Mouse (Mus musculus) forebrain, embryonic 14.5 days (tissue): ENCODE results near the gene Lrrc28. TPM values are rescaled to one million over a fixed set of nuclear protein-coding genes. Genes with fewer than 3 reads are reported as not detected.
A peak's percentile ranks its signal among the peaks of the same experiment; 100 is the strongest.

Experiments used
- ATAC-seq: fragments of 200-750 bp; cut with Nextera tagmentation; 2 replicates; pipeline ENCODE4 v1.8.0; 2017; ENCODE audit warnings: mild to moderate bottlenecking, moderate library complexity
- DNase-seq: peaks from one replicate; pipeline ENCODE4 v3.0.0-alpha.2; 2015; ENCODE audit warnings: low spot score
- H3K27ac ChIP-seq: fragments of 300-500 bp; sonication (generic); 2 replicates; pipeline ENCODE4 v1.5.1; 2014; ENCODE audit warnings: low read depth, mild to moderate bottlenecking, control low read depth, low read length, moderate library complexity
- H3K27me3 ChIP-seq: fragments of 300-500 bp; sonication (generic); replicated peaks from 2 replicates; pipeline ENCODE4 v1.6.1; 2014; ENCODE audit warnings: low read length, control low read depth, mixed read lengths; ENCODE audit not compliant: control insufficient read depth, insufficient read depth
- H3K36me3 ChIP-seq: fragments of 300-500 bp; sonication (generic); 2 replicates; pipeline ENCODE4 v1.6.1; 2014; ENCODE audit warnings: low read length, control low read depth; ENCODE audit not compliant: control insufficient read depth, insufficient read depth
- H3K4me1 ChIP-seq: fragments of 300-500 bp; sonication (generic); 2 replicates; pipeline ENCODE4 v1.6.1; 2014; ENCODE audit warnings: antibody characterized with exemption, low read length, control low read depth; ENCODE audit not compliant: control insufficient read depth, insufficient read depth
- H3K4me2 ChIP-seq: fragments of 300-500 bp; sonication (generic); 2 replicates; pipeline ENCODE4 v1.6.1; 2014; ENCODE audit warnings: mild to moderate bottlenecking, control low read depth, low read length
- H3K4me3 ChIP-seq: fragments of 300-500 bp; sonication (generic); 2 replicates; pipeline ENCODE4 v1.5.1; 2014; ENCODE audit warnings: low read depth, low read length, control low read depth
- H3K9ac ChIP-seq: fragments of 300-500 bp; sonication (generic); 2 replicates; pipeline ENCODE4 v1.6.1; 2014; ENCODE audit warnings: mild to moderate bottlenecking, low read length, control low read depth, moderate library complexity
- H3K9me3 ChIP-seq: fragments of 300-500 bp; sonication (generic); replicated peaks from 2 replicates; pipeline ENCODE4 v1.6.1; 2016; ENCODE audit warnings: low read length, control low read depth, mixed read lengths; ENCODE audit not compliant: control insufficient read depth
- WGBS: fragments of 180-500 bp; shearing (Covaris S2); extraction: QIAGEN DNeasy Blood & Tissue Kit; methylation state at CpG from one replicate; pipeline ENCODE4 v1.1.7; 2014; 5-methylcytosine and 5-hydroxymethylcytosine counted together
- polyA plus RNA-seq: library from polyadenylated mRNA; unstranded; fragments of >200 nt; fragmentation: Nextera tagmentation; extraction: Ambion mirVana; gene quantifications from 2 replicates; pipeline ENCODE4 v1.2.1, GENCODE M21; 2014

Gene Lrrc28
- polyA plus RNA-seq, 1 experiment from 2014 or later = 40.5 TPM

DNA sequence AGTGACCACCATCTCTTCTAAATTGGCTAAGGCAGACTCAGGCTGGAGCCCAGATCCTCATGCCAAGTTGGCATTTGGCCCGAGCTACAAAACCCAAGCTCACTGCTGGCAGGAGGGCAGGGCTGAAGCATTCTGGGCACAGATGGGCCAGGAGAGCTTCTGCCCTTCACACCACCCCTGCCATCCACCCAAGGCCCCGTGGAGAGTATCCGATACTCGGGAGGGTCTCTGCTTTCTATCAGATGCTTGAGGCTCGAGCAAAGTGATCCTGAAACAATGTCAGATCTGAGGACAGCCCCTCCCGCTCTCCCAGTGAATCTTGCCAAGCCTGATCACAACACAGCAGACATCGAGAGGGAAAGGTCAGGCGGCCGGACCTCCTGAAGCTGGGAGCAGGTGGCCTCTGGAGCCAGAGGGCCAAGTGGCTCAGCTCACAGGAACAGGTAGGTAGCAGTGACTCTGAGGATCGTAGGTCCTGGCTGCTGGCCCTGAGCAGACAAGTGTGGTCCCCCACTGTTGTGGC lies 157.1 kb downstream of the Lrrc28 start:
- DNase-seq (peak; percentile 44), ATAC-seq (no peak)
- Histone ChIP-seq H3K4me1 (no peaks in the 10 kb centered on the region; the same call in 1 of the 2 replicates), H3K4me2 (no peak overlapping the region), H3K9ac (no peak overlapping the region), H3K9me3 (no peaks in the 10 kb centered on the region), H3K27me3 (no peaks in the 10 kb centered on the region), H3K27ac (no peak overlapping the region), H3K36me3 (no peaks in the 10 kb centered on the region), H3K4me3 (no peak overlapping the region)
- 73% methylated on average over 10 of the region's 10 CpGs for WGBS

DNA sequence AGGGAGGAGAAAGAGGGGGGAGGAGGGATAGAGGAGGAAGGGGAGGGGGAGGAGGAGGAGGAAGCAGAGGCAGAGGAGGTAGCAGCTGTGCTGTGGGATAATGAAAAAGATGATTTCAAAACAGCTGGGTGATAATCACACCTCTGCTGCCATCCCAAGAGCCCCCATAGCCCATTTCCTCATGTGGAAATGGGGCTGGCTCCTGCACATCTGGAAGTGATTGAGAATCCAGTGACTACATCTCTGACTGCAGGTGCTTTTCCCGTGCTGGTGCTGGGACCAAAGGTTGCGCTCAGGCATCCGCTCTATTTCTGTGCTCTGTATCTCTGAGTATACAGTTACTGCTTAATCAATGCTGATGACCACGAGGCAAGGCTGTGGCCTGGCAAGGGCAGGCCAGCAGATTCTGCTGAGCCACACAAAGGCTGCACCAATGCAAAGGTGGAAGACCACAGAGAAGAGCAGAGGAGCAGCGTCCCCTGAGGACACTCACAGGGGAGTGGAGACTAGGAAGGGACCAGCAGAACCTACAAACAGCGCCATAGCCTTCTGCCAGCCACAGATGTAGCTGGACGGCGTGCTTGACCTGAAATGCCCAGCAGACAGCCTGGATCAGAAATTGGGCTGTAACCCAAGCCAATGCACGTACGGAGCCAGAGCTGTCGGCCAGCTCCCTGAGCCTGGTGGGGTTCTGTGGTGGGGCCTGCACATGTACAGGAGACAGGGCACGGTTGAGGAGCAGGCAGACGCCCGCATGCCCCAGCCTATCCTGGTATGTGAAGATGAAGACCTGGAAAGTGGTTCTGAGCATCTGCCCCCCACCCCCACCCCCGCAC lies 157.9 kb downstream of the Lrrc28 start:
- DNase-seq (no peak), ATAC-seq (peak; percentile 34; the same call in 1 of the 2 replicates)
- Histone ChIP-seq H3K36me3 (no peaks in the 10 kb centered on the region), H3K27me3 (no peaks in the 10 kb centered on the region), H3K27ac (no peak overlapping the region), H3K9me3 (no peaks in the 10 kb centered on the region), H3K4me3 (no peak overlapping the region), H3K9ac (no peak overlapping the region), H3K4me2 (no peak overlapping the region), H3K4me1 (no peaks in the 10 kb centered on the region; the same call in 1 of the 2 replicates)
- 86% methylated on average over 15 of the region's 15 CpGs for WGBS

DNA sequence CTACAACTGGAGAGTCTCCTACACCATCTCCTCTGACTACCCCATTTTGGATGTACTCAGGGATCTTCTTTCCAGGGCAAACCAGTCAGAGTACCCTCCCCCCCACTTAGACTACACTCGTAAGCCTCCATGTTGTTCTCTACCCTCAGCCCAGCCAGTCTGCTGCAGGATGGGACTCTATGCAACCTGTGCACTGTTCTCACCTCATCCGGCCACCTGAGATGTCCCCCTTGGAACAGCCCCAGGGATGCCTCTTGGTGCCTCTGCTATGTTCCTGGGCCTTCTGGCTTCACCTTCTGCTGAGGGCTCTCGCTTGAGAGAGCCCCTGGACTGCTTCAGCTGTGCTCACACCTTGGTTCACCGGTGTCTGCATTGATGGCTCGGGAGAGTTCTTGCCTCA lies 158.7 kb downstream of the Lrrc28 start:
- WGBS = 82% methylated on average over 5 of the region's 5 CpGs
- ATAC-seq = no peak

DNA sequence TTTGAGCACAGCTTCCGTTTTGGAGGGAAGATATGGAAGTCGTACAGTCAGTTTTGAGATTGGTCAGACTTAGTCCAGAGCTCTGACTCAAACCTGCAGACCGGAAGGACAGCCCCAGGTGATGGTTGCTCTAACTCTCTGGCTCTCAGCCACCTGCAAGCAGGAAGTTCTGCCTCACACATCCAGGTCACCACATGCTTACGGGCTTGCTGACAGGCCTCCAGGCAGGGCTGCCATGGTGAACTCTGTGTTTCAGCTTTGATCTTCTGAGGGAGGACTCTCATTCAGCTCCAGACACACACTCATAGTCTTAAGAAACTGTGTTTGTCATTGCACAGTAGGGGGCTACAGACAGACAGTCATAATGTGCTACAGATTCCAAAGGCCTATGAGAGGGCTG lies 161.4 kb downstream of the Lrrc28 start:
- Histone ChIP-seq H3K36me3 (no peaks in the 10 kb centered on the region), H3K4me1 (peaks cover 4% of the 10 kb centered on the region; the same call in 1 of the 2 replicates), H3K9me3 (no peaks in the 10 kb centered on the region), H3K27me3 (no peaks in the 10 kb centered on the region), H3K4me2 (no peak overlapping the region), H3K4me3 (no peak overlapping the region), H3K27ac (no peak overlapping the region), H3K9ac (no peak overlapping the region)
- no peak for ATAC-seq
- no peak for DNase-seq
- WGBS = 87% methylated on average over 4 of the region's 4 CpGs

More for the DNA sequence above, 158.7 kb downstream of the Lrrc28 start:
- Histone ChIP-seq H3K4me3 (no peak overlapping the region), H3K4me2 (no peak overlapping the region), H3K36me3 (no peaks in the 10 kb centered on the region), H3K9ac (no peak overlapping the region), H3K4me1 (no peaks in the 10 kb centered on the region; the same call in 1 of the 2 replicates), H3K9me3 (no peaks in the 10 kb centered on the region), H3K27ac (no peak overlapping the region), H3K27me3 (no peaks in the 10 kb centered on the region)
- DNase-seq = no peak

DNA sequence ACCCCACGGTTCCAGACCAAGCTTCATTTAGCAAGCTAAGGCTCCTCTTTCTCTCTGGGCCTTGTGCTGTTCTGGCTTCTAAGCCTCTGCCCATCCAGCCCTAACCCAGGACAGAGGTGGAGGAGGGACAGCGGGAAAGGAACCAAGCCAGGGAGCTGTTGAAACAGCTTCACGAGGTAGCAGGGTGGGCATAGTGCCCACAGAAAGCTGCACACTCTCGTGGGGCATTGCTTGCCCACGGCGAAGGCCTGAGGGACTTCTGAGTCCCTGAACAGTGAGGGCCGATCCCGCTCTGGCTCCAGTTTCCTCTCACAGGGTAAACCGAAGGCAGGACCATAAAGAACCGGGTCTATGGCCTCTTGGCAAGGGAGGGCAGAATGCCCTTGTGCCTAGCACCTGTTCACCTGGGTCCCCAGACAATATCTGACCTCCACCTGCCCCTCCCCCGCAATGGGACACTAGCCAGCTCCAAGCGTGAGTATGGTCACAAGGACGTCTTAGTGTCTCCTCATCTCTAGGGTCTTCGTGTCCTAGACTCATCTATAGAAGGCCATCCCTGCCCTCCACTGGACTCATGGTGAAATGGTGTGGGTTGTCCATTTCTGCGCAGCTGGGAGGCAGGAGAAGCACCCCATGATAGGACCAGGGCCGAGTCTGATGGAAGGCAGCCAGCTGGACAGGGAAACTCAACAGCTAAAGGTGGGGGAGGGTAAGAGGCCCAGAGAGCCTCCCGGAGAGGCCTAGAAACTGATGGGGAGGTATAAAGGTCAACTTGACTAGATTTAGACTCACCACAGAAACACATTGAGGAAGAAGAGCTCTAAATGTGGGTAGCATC lies 165.3 kb downstream of the Lrrc28 start:
- no peak for DNase-seq
- Histone ChIP-seq H3K27me3 (no peaks in the 10 kb centered on the region), H3K9ac (no peak overlapping the region), H3K4me2 (no peak overlapping the region), H3K27ac (no peak overlapping the region), H3K4me1 (peaks cover 8% of the 10 kb centered on the region), H3K4me3 (no peak overlapping the region), H3K36me3 (no peaks in the 10 kb centered on the region), H3K9me3 (no peaks in the 10 kb centered on the region)
- no peak for ATAC-seq
- WGBS = 85% methylated on average over 17 of the region's 17 CpGs

DNA sequence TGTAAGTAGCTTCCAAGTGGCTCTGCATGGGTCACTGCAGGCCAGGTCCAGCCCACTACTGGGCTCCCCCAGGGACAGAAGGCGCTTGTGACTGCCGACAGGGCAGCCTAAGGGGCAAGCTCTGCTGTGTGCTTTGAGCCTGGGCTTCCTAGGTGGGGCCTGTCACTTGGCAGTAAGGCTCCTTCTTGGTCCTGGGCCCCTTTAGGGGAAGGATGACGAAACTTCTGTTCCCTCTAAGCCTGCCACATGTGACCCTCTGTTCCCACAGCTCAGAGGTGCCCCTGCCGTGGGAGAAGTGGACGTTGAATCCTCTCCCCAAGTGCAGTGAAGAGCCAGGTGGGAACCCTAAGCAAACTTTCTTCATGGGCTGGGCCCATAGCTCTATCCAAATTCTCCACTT lies 165.9 kb downstream of the Lrrc28 start:
- Histone ChIP-seq H3K4me1 (peaks cover 8% of the 10 kb centered on the region), H3K36me3 (no peaks in the 10 kb centered on the region), H3K9ac (no peak overlapping the region), H3K27me3 (no peaks in the 10 kb centered on the region), H3K4me2 (no peak overlapping the region), H3K9me3 (no peaks in the 10 kb centered on the region), H3K27ac (no peak overlapping the region), H3K4me3 (no peak overlapping the region)
- ATAC-seq = 0 out of 2 replicates have a peak, but pooled peaks have one; percentile 16
- 68% methylated on average over 5 of the region's 5 CpGs for WGBS
- DNase-seq = no peak

DNA sequence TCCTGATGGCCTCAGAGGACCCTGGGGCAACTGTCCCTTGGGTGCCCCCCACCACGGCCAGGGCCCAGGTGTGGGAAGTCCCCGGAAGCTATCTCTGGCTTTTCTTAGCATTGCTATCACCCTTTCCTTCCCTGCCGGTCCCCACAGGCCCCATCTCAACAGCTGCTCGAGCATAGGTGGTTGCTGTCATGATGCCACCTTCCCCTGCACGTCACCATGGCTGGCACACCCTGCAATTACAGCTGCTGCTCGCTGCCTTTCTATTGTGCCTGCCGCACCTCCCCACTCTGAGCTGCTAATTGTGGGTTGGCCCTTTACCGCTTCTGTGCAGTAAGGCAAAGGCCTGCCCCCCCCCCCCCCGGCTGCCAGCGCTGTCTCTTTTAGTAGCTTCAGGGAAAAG lies 167.1 kb downstream of the Lrrc28 start:
- H3K27me3 ChIP-seq = no peaks in the 10 kb centered on the region
- peaks cover 9% of the 10 kb centered on the region for H3K4me1 ChIP-seq
- no peaks in the 10 kb centered on the region for H3K36me3 ChIP-seq
- WGBS = 27% methylated on average over 8 of the region's 10 CpGs
- no peaks in the 10 kb centered on the region for H3K9me3 ChIP-seq
- no peak overlapping the region for H3K9ac ChIP-seq
- no peak overlapping the region for H3K4me2 ChIP-seq
- H3K4me3 ChIP-seq = no peak overlapping the region
- ATAC-seq (peak; percentile 80), DNase-seq (peak; percentile 77)
- peak overlapping the region; percentile 68 for H3K27ac ChIP-seq

DNA sequence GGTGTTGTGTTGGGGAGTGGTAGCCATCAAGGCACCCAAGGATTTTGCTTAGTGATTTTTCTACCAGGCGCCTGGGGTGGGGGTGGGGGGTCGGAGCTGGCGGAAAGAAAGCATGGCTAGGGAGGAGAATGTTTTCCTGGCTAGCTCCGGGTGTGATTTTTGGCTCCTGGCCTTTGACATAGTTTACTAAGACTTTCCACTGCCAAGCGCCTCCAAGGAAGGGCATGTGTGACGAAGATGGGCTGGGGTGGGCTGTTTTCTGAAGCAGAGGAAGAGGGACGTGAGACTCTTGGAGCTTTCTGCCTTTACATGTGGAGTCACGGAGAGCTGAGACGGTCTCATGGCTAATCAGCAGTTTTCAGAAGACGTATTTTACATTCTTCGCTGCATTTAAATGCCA lies 173.8 kb downstream of the Lrrc28 start:
- Histone ChIP-seq H3K36me3 (no peaks in the 10 kb centered on the region), H3K27ac (no peak overlapping the region), H3K4me3 (no peak overlapping the region), H3K4me1 (peaks cover 16% of the 10 kb centered on the region), H3K9ac (no peak overlapping the region), H3K9me3 (no peaks in the 10 kb centered on the region), H3K27me3 (no peaks in the 10 kb centered on the region), H3K4me2 (no peak overlapping the region)
- WGBS = 88% methylated on average over 11 of the region's 11 CpGs
- DNase-seq = no peak
- ATAC-seq = no peak
